Mouse (Mus musculus) lung, postnatal 0 days (tissue): ENCODE measurements at regions not wholly inside any gene's neighbourhood (a gene's known extent, or its start where the extent isn't known, plus 50 kb on each side); places are given as distances from the start of the nearest gene placed in this dataset.

Experiments
- ATAC-seq: fragments of 200-750 bp; cut with Nextera tagmentation; 2 replicates; pipeline ENCODE4 v1.8.0; 2017; ENCODE audit warnings: moderate library complexity
- DNase-seq: peaks from one replicate; pipeline ENCODE4 v3.0.0-alpha.2; 2016; ENCODE audit warnings: low spot score
- H3K27ac ChIP-seq: fragments of 300-500 bp; sonication (generic); 2 replicates; pipeline ENCODE4 v1.5.1; 2014; ENCODE audit warnings: antibody characterized with exemption, mild to moderate bottlenecking, low read length, mixed read lengths
- H3K27me3 ChIP-seq: fragments of 300-500 bp; sonication (generic); replicated peaks from 2 replicates; pipeline ENCODE4 v1.6.1; 2014; ENCODE audit warnings: low read length, mixed read lengths; ENCODE audit not compliant: insufficient read depth
- H3K36me3 ChIP-seq: fragments of 300-500 bp; sonication (generic); 2 replicates; pipeline ENCODE4 v1.6.1; 2014; ENCODE audit warnings: low read length, mixed read lengths; ENCODE audit not compliant: insufficient read depth
- H3K4me1 ChIP-seq: fragments of 300-500 bp; sonication (generic); 2 replicates; pipeline ENCODE4 v1.6.1; 2014; ENCODE audit warnings: antibody characterized with exemption, low read depth, low read length, mixed read lengths; ENCODE audit not compliant: insufficient read depth
- H3K4me2 ChIP-seq: fragments of 300-500 bp; sonication (generic); replicated peaks from 2 replicates; pipeline ENCODE4 v1.6.1; 2014; ENCODE audit warnings: low read depth, mild to moderate bottlenecking, low read length, moderate library complexity, mixed read lengths
- H3K4me3 ChIP-seq: fragments of 300-500 bp; sonication (generic); 2 replicates; pipeline ENCODE4 v1.5.1; 2014; ENCODE audit warnings: low read depth, low read length
- H3K9ac ChIP-seq: fragments of 300-500 bp; sonication (generic); replicated peaks from 2 replicates; pipeline ENCODE4 v1.6.1; 2014; ENCODE audit warnings: low read depth, mild to moderate bottlenecking
- H3K9me3 ChIP-seq: fragments of 300-500 bp; sonication (generic); 2 replicates; pipeline ENCODE4 v1.6.1; 2016; ENCODE audit warnings: low read length, mixed read lengths
- CTCF ChIP-seq: IDR thresholded peaks from 2 replicates; pipeline ENCODE4 v1.5.1; 2016; ENCODE audit warnings: antibody characterized with exemption, mild to moderate bottlenecking
- EP300 ChIP-seq: IDR thresholded peaks from 2 replicates; pipeline ENCODE4 v1.6.1; 2016; ENCODE audit warnings: antibody characterized with exemption, mild to moderate bottlenecking, control low read depth
- WGBS: fragments of 180-500 bp; shearing (Covaris S2); extraction: QIAGEN DNeasy Blood & Tissue Kit; methylation state at CpG from one replicate; pipeline ENCODE4 v1.1.7; 2014; 5-methylcytosine and 5-hydroxymethylcytosine counted together

GRCm38 (mm10) chr10:16923851-16924250 is 799.2 kb upstream of the Cited2 start:
- Histone ChIP-seq H3K9ac (no peak overlapping the region), H3K9me3 (no peaks in the 10 kb centered on the region), H3K4me3 (no peak overlapping the region), H3K27me3 (no peaks in the 10 kb centered on the region), H3K27ac (no peak overlapping the region), H3K4me2 (no peak overlapping the region), H3K4me1 (no peaks in the 10 kb centered on the region), H3K36me3 (no peaks in the 10 kb centered on the region)
- DNase-seq (no peak), ATAC-seq (no peak)
- whole genome bisulfite sequencing, result 75% methylated on average over 6 of the region's 6 CpGs
- TF ChIP-seq CTCF, result no peak
- TF ChIP-seq EP300, result no peak

GRCm38 (mm10) chr10:16937705-16938104 is 785.3 kb upstream of the Cited2 start:
- H3K4me2 ChIP-seq, result no peak overlapping the region
- H3K4me3 ChIP-seq, result no peak overlapping the region
- no peaks in the 10 kb centered on the region for H3K36me3 ChIP-seq
- DNase-seq, result no peak
- H3K4me1 ChIP-seq, result no peaks in the 10 kb centered on the region
- H3K27ac ChIP-seq, result no peak overlapping the region
- H3K9ac ChIP-seq, result no peak overlapping the region
- WGBS, result 79% methylated on average over 4 of the region's 4 CpGs
- no peaks in the 10 kb centered on the region for H3K9me3 ChIP-seq
- no peak for ATAC-seq
- H3K27me3 ChIP-seq, result no peaks in the 10 kb centered on the region
- TF ChIP-seq CTCF, result no peak
- TF ChIP-seq EP300, result no peak

- DNase-seq (no peak), ATAC-seq (no peak)
Measured at GRCm38 (mm10) chr10:16951636-16952035, 771.4 kb upstream of the Cited2 start.

GRCm38 (mm10) chr10:16960971-16961370 is 762.0 kb upstream of the Cited2 start:
- Histone ChIP-seq H3K36me3 (no peaks in the 10 kb centered on the region), H3K9me3 (no peaks in the 10 kb centered on the region), H3K4me3 (no peak overlapping the region), H3K4me1 (no peaks in the 10 kb centered on the region), H3K27me3 (no peaks in the 10 kb centered on the region), H3K9ac (no peak overlapping the region), H3K4me2 (no peak overlapping the region), H3K27ac (no peak overlapping the region)
- ATAC-seq, result no peak
- no peak for DNase-seq
- 84% methylated on average over 3 of the region's 3 CpGs for WGBS
- TF ChIP-seq EP300 (no peak), CTCF (no peak)

More at GRCm38 (mm10) chr10:16951636-16952035, 771.4 kb upstream of the Cited2 start:
- Histone ChIP-seq H3K4me1 (no peaks in the 10 kb centered on the region), H3K27me3 (no peaks in the 10 kb centered on the region), H3K4me3 (no peak overlapping the region), H3K27ac (no peak overlapping the region), H3K4me2 (no peak overlapping the region), H3K36me3 (no peaks in the 10 kb centered on the region), H3K9ac (no peak overlapping the region), H3K9me3 (no peaks in the 10 kb centered on the region)
- no peak for TF ChIP-seq EP300
- no peak for TF ChIP-seq CTCF
- WGBS, result 32% methylated on average over 1 of the region's 1 CpGs

- H3K4me2 ChIP-seq, result no peak overlapping the region
- 29% methylated on average over 2 of the region's 2 CpGs for WGBS
- H3K36me3 ChIP-seq, result no peaks in the 10 kb centered on the region
- no peak overlapping the region for H3K4me3 ChIP-seq
- no peak overlapping the region for H3K9ac ChIP-seq
- no peaks in the 10 kb centered on the region for H3K4me1 ChIP-seq
- DNase-seq (peak; percentile 25), ATAC-seq (0 out of 2 replicates have a peak, but pooled peaks have one; percentile 35)
- no peak for TF ChIP-seq CTCF
- TF ChIP-seq EP300, result peak; percentile 44
- H3K27ac ChIP-seq, result no peak overlapping the region
- no peaks in the 10 kb centered on the region for H3K27me3 ChIP-seq
- H3K9me3 ChIP-seq, result no peaks in the 10 kb centered on the region
Measured at GRCm38 (mm10) chr10:16962463-16962862, 760.6 kb upstream of the Cited2 start.

- Histone ChIP-seq H3K9me3 (no peaks in the 10 kb centered on the region), H3K27me3 (no peaks in the 10 kb centered on the region), H3K4me3 (no peak overlapping the region), H3K4me1 (no peaks in the 10 kb centered on the region), H3K27ac (no peak overlapping the region), H3K9ac (no peak overlapping the region), H3K4me2 (no peak overlapping the region), H3K36me3 (no peaks in the 10 kb centered on the region)
- 48% methylated on average over 5 of the region's 5 CpGs for WGBS
- DNase-seq (no peak), ATAC-seq (no peak)
- no peak for TF ChIP-seq CTCF
- TF ChIP-seq EP300, result no peak
Measured at GRCm38 (mm10) chr10:16978770-16979169, 744.2 kb upstream of the Cited2 start.

GRCm38 (mm10) chr10:16990227-16990626 is 732.8 kb upstream of the Cited2 start:
- H3K4me2 ChIP-seq, result no peak overlapping the region
- no peak overlapping the region for H3K4me3 ChIP-seq
- H3K36me3 ChIP-seq, result no peaks in the 10 kb centered on the region
- DNase-seq (no peak), ATAC-seq (no peak)
- no peak for TF ChIP-seq EP300
- no peak for TF ChIP-seq CTCF
- no peak overlapping the region for H3K27ac ChIP-seq
- H3K27me3 ChIP-seq, result no peaks in the 10 kb centered on the region
- no peak overlapping the region for H3K9ac ChIP-seq
- H3K9me3 ChIP-seq, result no peaks in the 10 kb centered on the region
- 60% methylated on average over 1 of the region's 1 CpGs for WGBS
- H3K4me1 ChIP-seq, result peaks cover 4% of the 10 kb centered on the region; the same call in 1 of the 2 replicates
